9 mouse cellular contexts compared by ENCODE assay signal in the genomic region with DNA sequence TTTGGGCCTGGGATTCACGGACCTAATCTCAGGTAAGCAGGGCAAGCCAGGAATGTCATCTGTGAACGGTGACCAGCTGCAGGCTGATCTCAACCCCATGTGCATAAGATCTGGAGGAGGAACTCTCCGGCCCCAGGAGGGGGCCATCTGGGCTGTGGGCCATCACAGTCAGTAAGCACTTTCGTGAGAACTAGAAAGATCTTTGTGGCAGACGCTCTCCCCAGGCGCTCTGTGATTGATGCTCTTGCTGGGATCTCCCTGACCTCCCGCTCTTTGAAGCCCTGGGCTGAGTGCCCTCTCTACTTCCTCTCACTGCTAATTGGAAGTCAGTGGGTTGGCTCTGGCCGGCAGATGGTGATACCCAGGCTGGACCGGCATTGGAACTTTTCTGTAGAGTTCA.
A peak's percentile ranks its signal among the peaks of the same experiment; 100 is the strongest.
DNase-seq lines count a peak whose midpoint lies in the region; ATAC-seq lines count a peak whose summit lies in the region.
"Had no signal": no experiment of that assay in that cellular context is flagged by ENCODE, and none has a peak within 500 bp of the region (broad histone marks: within the 10 kb centered on the region; RNA-seq: fewer than 3 reads in every experiment).

No protein-coding gene starts in this region.

- H3K36me3 ChIP-seq in intestine, embryonic 15.5 days: no peaks in the 10 kb centered on the region

- no peak overlapping the region for H3K4me2 ChIP-seq in intestine, embryonic 15.5 days (replicated peaks)

- H3K4me1 ChIP-seq in intestine, embryonic 15.5 days (replicated peaks): 0 out of 2 replicates have a peak, but pooled peaks cover 4% of the 10 kb centered on the region

- H3K4me3 ChIP-seq in intestine, embryonic 15.5 days (replicated peaks): no peak overlapping the region

- peak; percentile 18 for DNase-seq in heart, postnatal 4 days
- no peak for DNase-seq in heart, adult 9 months (ENCODE audit: low spot score in 2 of 2)
- peak; percentile 41 for DNase-seq in adrenal gland, postnatal 25 days
- peak; percentile 30 for DNase-seq in kidney, adult 11 months
- DNase-seq in lung, postnatal 25 days (ENCODE audit: low spot score): peak; percentile 29
- no peak for DNase-seq in left cerebral cortex, adult 11 months (ENCODE audit: low spot score)
- no peak for DNase-seq in thymus, postnatal 25 days

- H3K27ac ChIP-seq in intestine, embryonic 15.5 days: no peak overlapping the region

- no peaks in the 10 kb centered on the region for H3K27me3 ChIP-seq in intestine, embryonic 15.5 days (replicated peaks)

- no peak for ATAC-seq in intestine, embryonic 15.5 days
- ATAC-seq: forebrain, embryonic 16.5 days had no signal

- H3K9me3 ChIP-seq in intestine, embryonic 15.5 days: no peaks in the 10 kb centered on the region

- no peak overlapping the region for H3K9ac ChIP-seq in intestine, embryonic 15.5 days

- 44% methylated on average over 9 of the region's 9 CpGs for WGBS in intestine, embryonic 15.5 days

Comparison
In these comparisons a context has a peak if more than half of its experiments do, and no peak if none do; other contexts are left out.
1. DNase-seq: peak in heart, postnatal 4 days (single experiment), adrenal gland, postnatal 25 days (single experiment), kidney, adult 11 months (single experiment) and lung, postnatal 25 days (single experiment); none in heart, adult 9 months (0 of 2), left cerebral cortex, adult 11 months (single experiment) and thymus, postnatal 25 days (single experiment).